In the genomic region with DNA sequence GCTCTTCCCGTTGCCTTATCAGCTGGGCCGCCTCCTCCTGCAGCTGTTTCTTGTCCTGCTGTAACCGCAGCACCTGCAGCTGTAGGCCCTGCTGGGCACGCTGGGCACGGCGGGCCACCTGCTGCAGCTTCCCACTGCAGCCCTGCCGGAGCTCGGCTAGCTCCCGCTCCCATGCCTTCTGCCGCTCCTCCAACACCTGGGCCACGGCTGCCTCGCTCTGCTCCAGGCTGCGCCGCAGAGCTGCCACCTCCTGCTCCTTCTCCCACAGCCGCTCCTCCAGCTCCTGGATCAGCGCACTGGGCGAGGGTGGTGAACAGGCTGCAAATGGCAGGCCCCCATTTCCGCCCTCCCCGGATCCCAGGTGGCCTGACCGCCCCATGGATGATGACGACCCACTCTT, we compare ENCODE assay signal across 7 mouse cellular contexts. TPM values are rescaled to one million over a fixed set of nuclear protein-coding genes. Genes with fewer than 3 reads are reported as not detected.
DNase-seq lines count a peak whose midpoint lies in the region; ATAC-seq and TF ChIP-seq lines count a peak whose summit lies in the region.

No protein-coding gene starts in this region.

- peaks cover 53% of the 10 kb centered on the region for H3K27me3 ChIP-seq in lung, embryonic 14.5 days (ENCODE audit: insufficient read depth, low read length)
- H3K27me3 ChIP-seq in hindbrain, embryonic 11.5 days (ENCODE audit: control insufficient read depth, insufficient read depth, low read length), result peaks cover 48% of the 10 kb centered on the region
- peaks cover 59% of the 10 kb centered on the region for H3K27me3 ChIP-seq in liver, embryonic 16.5 days (ENCODE audit: control insufficient read depth, insufficient read depth, low read depth, low read length)

- peak overlapping the region; percentile 83 for H3K4me2 ChIP-seq in lung, embryonic 14.5 days
- peak overlapping the region; percentile 20 for H3K4me2 ChIP-seq in hindbrain, embryonic 11.5 days (replicated peaks; ENCODE audit: low read depth, low read length)
- peak overlapping the region; percentile 46; the same call in 1 of the 2 replicates for H3K4me2 ChIP-seq in liver, embryonic 16.5 days (ENCODE audit: low read depth, low read length)

- peak overlapping the region; percentile 37; the same call in 1 of the 2 replicates for H3K4me3 ChIP-seq in lung, embryonic 14.5 days (ENCODE audit: low read depth, low read length)
- no peak overlapping the region for H3K4me3 ChIP-seq in hindbrain, embryonic 11.5 days (ENCODE audit: low read depth, low read length)
- H3K4me3 ChIP-seq in liver, embryonic 16.5 days (ENCODE audit: low read depth, low read length), result no peak overlapping the region

- TF ChIP-seq CTCF in lung, embryonic 14.5 days (IDR thresholded peaks at IDR 0.05; ENCODE audit: low read depth), result no peak

- no peak overlapping the region for H3K27ac ChIP-seq in lung, embryonic 14.5 days (ENCODE audit: low read depth)
- no peak overlapping the region for H3K27ac ChIP-seq in hindbrain, embryonic 11.5 days (ENCODE audit: low read depth, low read length)
- no peak overlapping the region for H3K27ac ChIP-seq in liver, embryonic 16.5 days (ENCODE audit: low read length)

- no peaks in the 10 kb centered on the region for H3K9me3 ChIP-seq in lung, embryonic 14.5 days (ENCODE audit: low read depth, low read length)
- H3K9me3 ChIP-seq in hindbrain, embryonic 11.5 days (ENCODE audit: control insufficient read depth, low read length), result no peaks in the 10 kb centered on the region
- no peaks in the 10 kb centered on the region for H3K9me3 ChIP-seq in liver, embryonic 16.5 days (replicated peaks; ENCODE audit: control insufficient read depth, low read length)

- H3K36me3 ChIP-seq in lung, embryonic 14.5 days (ENCODE audit: insufficient read depth), result no peaks in the 10 kb centered on the region
- H3K36me3 ChIP-seq in hindbrain, embryonic 11.5 days (ENCODE audit: control insufficient read depth, insufficient read depth, low read length), result no peaks in the 10 kb centered on the region
- no peaks in the 10 kb centered on the region for H3K36me3 ChIP-seq in liver, embryonic 16.5 days (ENCODE audit: control insufficient read depth, insufficient read depth)

- 0 out of 2 replicates have a peak, but pooled peaks have one; percentile 18 for ATAC-seq in lung, embryonic 14.5 days (ENCODE audit: insufficient read depth)
- peak; percentile 70 for ATAC-seq in common myeloid progenitor, adult 5-6 weeks (replicated peaks; ENCODE audit: low read depth, poor library complexity, severe bottlenecking)
- no peak for ATAC-seq in hindbrain, embryonic 11.5 days (ENCODE audit: low FRiP score)
- ATAC-seq in liver, embryonic 16.5 days (ENCODE audit: low read depth), result peak; percentile 55
- ATAC-seq in monocyte, adult 5-6 weeks (replicated peaks; ENCODE audit: insufficient number of reproducible peaks, low FRiP score, low TSS enrichment, poor library complexity, severe bottlenecking), result no peak

- peaks cover 7% of the 10 kb centered on the region for H3K4me1 ChIP-seq in lung, embryonic 14.5 days (ENCODE audit: insufficient read depth)
- peaks cover 8% of the 10 kb centered on the region for H3K4me1 ChIP-seq in hindbrain, embryonic 11.5 days (replicated peaks; ENCODE audit: control insufficient read depth, insufficient read depth, low read length)
- peaks cover 14% of the 10 kb centered on the region for H3K4me1 ChIP-seq in liver, embryonic 16.5 days (ENCODE audit: control insufficient read depth, low read depth, low read length)

- H3K9ac ChIP-seq in lung, embryonic 14.5 days, result no peak overlapping the region
- no peak overlapping the region for H3K9ac ChIP-seq in hindbrain, embryonic 11.5 days (ENCODE audit: low read depth, low read length)
- no peak overlapping the region for H3K9ac ChIP-seq in liver, embryonic 16.5 days (ENCODE audit: low read depth, low read length)

- DNase-seq in lung, embryonic 14.5 days, result no peak
- no peak for DNase-seq in lung, postnatal 4 days
- peak; percentile 32 for DNase-seq in hindbrain, embryonic 11.5 days (ENCODE audit: low spot score)
- peak; percentile 82 for DNase-seq in thymus, postnatal 4 days

- 18% methylated on average over 21 of the region's 21 CpGs for WGBS in lung, embryonic 14.5 days
- WGBS in hindbrain, embryonic 11.5 days, result 6% methylated on average over 21 of the region's 21 CpGs
- 16% methylated on average over 21 of the region's 21 CpGs for WGBS in liver, embryonic 16.5 days (ENCODE audit: insufficient replicate concordance)

RNA-seq across cellular contexts. Expression of a gene that starts 6.0 kb away (rescaled TPM):
- polyA plus RNA-seq in lung, embryonic 14.5 days (2014; fragmentation: Nextera tagmentation; extraction: Ambion mirVana), result 12.4 and 12.6 TPM in 2 replicates
- total RNA-seq in common myeloid progenitor, adult 5-6 weeks (2017), result 6.3 and 7.3 TPM in 2 replicates
- polyA plus RNA-seq in hindbrain, embryonic 11.5 days (2014; fragmentation: Nextera tagmentation; extraction: Ambion mirVana), result 16.3 and 17.3 TPM in 2 replicates
- 4.1 and 4.5 TPM in 2 replicates for polyA plus RNA-seq in liver, embryonic 16.5 days (2015; fragmentation: Nextera tagmentation; extraction: Ambion mirVana)
- 2.9 to 5.1 TPM (median 3.5 TPM) in 3 replicates for total RNA-seq in monocyte, adult 5-6 weeks (2017)

RNA-seq across cellular contexts. Expression of a gene that starts 6.0 kb away (rescaled TPM):
- polyA plus RNA-seq in lung, embryonic 14.5 days (2014; fragmentation: Nextera tagmentation; extraction: Ambion mirVana), result 18.3 and 18.6 TPM in 2 replicates
- 19.1 and 22.8 TPM in 2 replicates for total RNA-seq in common myeloid progenitor, adult 5-6 weeks (2017)
- 20.2 and 22.0 TPM in 2 replicates for polyA plus RNA-seq in hindbrain, embryonic 11.5 days (2014; fragmentation: Nextera tagmentation; extraction: Ambion mirVana)
- polyA plus RNA-seq in liver, embryonic 16.5 days (2015; fragmentation: Nextera tagmentation; extraction: Ambion mirVana), result 7.9 and 8.8 TPM in 2 replicates
- total RNA-seq in monocyte, adult 5-6 weeks (2017), result 5.1 to 10.8 TPM (median 9.0 TPM) in 3 replicates

RNA-seq across cellular contexts. Expression of a gene that starts 6.8 kb away (rescaled TPM):
- polyA plus RNA-seq in lung, embryonic 14.5 days (2014; fragmentation: Nextera tagmentation; extraction: Ambion mirVana), result 1.0 TPM in 2 replicates
- 0.44 and 0.73 TPM in 2 replicates for total RNA-seq in common myeloid progenitor, adult 5-6 weeks (2017)
- polyA plus RNA-seq in hindbrain, embryonic 11.5 days (2014; fragmentation: Nextera tagmentation; extraction: Ambion mirVana), result 0.98 and 1.6 TPM in 2 replicates
- polyA plus RNA-seq in liver, embryonic 16.5 days (2015; fragmentation: Nextera tagmentation; extraction: Ambion mirVana), result 1.6 and 1.9 TPM in 2 replicates
- total RNA-seq in monocyte, adult 5-6 weeks (2017), result 0.29 to 0.95 TPM (median 0.85 TPM) in 3 replicates

RNA-seq across cellular contexts. Expression of a gene that starts 28.6 kb away (rescaled TPM):
- 52.0 and 55.6 TPM in 2 replicates for polyA plus RNA-seq in lung, embryonic 14.5 days (2014; fragmentation: Nextera tagmentation; extraction: Ambion mirVana)
- total RNA-seq in common myeloid progenitor, adult 5-6 weeks (2017), result 87.6 and 107 TPM in 2 replicates
- polyA plus RNA-seq in hindbrain, embryonic 11.5 days (2014; fragmentation: Nextera tagmentation; extraction: Ambion mirVana), result 50.2 and 57.7 TPM in 2 replicates
- 43.0 and 48.3 TPM in 2 replicates for polyA plus RNA-seq in liver, embryonic 16.5 days (2015; fragmentation: Nextera tagmentation; extraction: Ambion mirVana)
- total RNA-seq in monocyte, adult 5-6 weeks (2017), result 79.9 to 114 TPM (median 86.8 TPM) in 3 replicates

RNA-seq across cellular contexts. Expression of a gene that starts 31.6 kb away (rescaled TPM):
- polyA plus RNA-seq in lung, embryonic 14.5 days (2014; fragmentation: Nextera tagmentation; extraction: Ambion mirVana), result 108 and 111 TPM in 2 replicates
- total RNA-seq in common myeloid progenitor, adult 5-6 weeks (2017), result 69.0 and 86.0 TPM in 2 replicates
- polyA plus RNA-seq in hindbrain, embryonic 11.5 days (2014; fragmentation: Nextera tagmentation; extraction: Ambion mirVana), result 132 and 137 TPM in 2 replicates
- 37.0 and 41.0 TPM in 2 replicates for polyA plus RNA-seq in liver, embryonic 16.5 days (2015; fragmentation: Nextera tagmentation; extraction: Ambion mirVana)
- total RNA-seq in monocyte, adult 5-6 weeks (2017), result 33.0 to 47.1 TPM (median 41.8 TPM) in 3 replicates

Comparison
In these comparisons a context has a peak if more than half of its experiments do, and no peak if none do; other contexts are left out.
1. ATAC-seq: peak in lung, embryonic 14.5 days (single experiment), common myeloid progenitor, adult 5-6 weeks (single experiment) and liver, embryonic 16.5 days (single experiment); none in hindbrain, embryonic 11.5 days (single experiment) and monocyte, adult 5-6 weeks (single experiment).
2. DNase-seq: peak in hindbrain, embryonic 11.5 days (single experiment) and thymus, postnatal 4 days (single experiment); none in lung, embryonic 14.5 days (single experiment) and lung, postnatal 4 days (0 of 2).
3. H3K4me2 ChIP-seq: peak in every context shown above with its lines; median percentile 83 in lung, embryonic 14.5 days; 46 in liver, embryonic 16.5 days; 20 in hindbrain, embryonic 11.5 days.